Mouse (Mus musculus) urinary bladder, adult 18-20 months (tissue): Measurements from ENCODE around the gene Tsacc.
"Not testable (repeated sequence)": the region's sequence is repeated elsewhere in the genome, so short reads cannot be mapped to it uniquely, and the experiment has no call there.

Experiments used
- DNase-seq, 2 experiments: peaks; one replicate each; pipeline ENCODE4 v3.0.0; 2022; ENCODE audit warnings: low spot score in 2 of 2, mixed read lengths in 2 of 2

Tsacc gene

GRCm38 (mm10) chr3:88296561-88297318 is at the start of gene Tsacc, which contains the start of gene Cct3:
TSS of gene Tsacc (minus strand) at chr3:88296999.
TSS of gene Cct3 (plus strand) at chr3:88297116.
- DNase-seq: peak; percentile 83 to 94

GRCm38 (mm10) chr3:88339006-88339405 is 42.2 kb upstream of the Tsacc start:
- DNase-seq: no peak

- DNase-seq: no peak
These were observed 41.5 kb upstream of the Tsacc start for GRCm38 (mm10) chr3:88338316-88338715.

GRCm38 (mm10) chr3:88337367-88338020 is 40.7 kb upstream of the Tsacc start:
- DNase-seq: no peak

GRCm38 (mm10) chr3:88336058-88337013 is 39.5 kb upstream of the Tsacc start, which contains the start of the genes Tmem79 and Smg5:
TSS of gene Tmem79 (minus strand) at chr3:88336148.
TSS of gene Smg5 (plus strand) at chr3:88336260.
- peak; percentile 92 to 96 for DNase-seq

- DNase-seq: no peak
These were observed 38.7 kb upstream of the Tsacc start for GRCm38 (mm10) chr3:88335436-88336053.

- DNase-seq: no peak
These were observed 38.2 kb upstream of the Tsacc start for GRCm38 (mm10) chr3:88334902-88335435.

- DNase-seq: peak; percentile 52 to 59
These were observed 37.3 kb upstream of the Tsacc start for GRCm38 (mm10) chr3:88334029-88334658.

- DNase-seq: no peak
These were observed 34.5 kb upstream of the Tsacc start for GRCm38 (mm10) chr3:88331282-88331681.

- no peak for DNase-seq
These were observed 32.2 kb upstream of the Tsacc start for GRCm38 (mm10) chr3:88328956-88329355.

- peak; percentile 35 to 43 for DNase-seq
These were observed 28.2 kb upstream of the Tsacc start, which contains the start of gene Glmp for GRCm38 (mm10) chr3:88324951-88325405. TSS of gene Glmp (plus strand) at chr3:88325023.

GRCm38 (mm10) chr3:88299172-88299571 is 2.4 kb upstream of the Tsacc start:
- DNase-seq: no peak

GRCm38 (mm10) chr3:88297321-88297851 is 587 bp upstream of the Tsacc start:
- DNase-seq: no peak

GRCm38 (mm10) chr3:88296110-88296560 is 664 bp downstream of the Tsacc start:
- no peak for DNase-seq

GRCm38 (mm10) chr3:88295272-88295671 is 1.5 kb downstream of the Tsacc start:
- DNase-seq: not testable (repeated sequence)

GRCm38 (mm10) chr3:88291970-88292369 is 4.8 kb downstream of the Tsacc start:
- no peak for DNase-seq

- not testable (repeated sequence) for DNase-seq
These were observed 8.6 kb downstream of the Tsacc start for GRCm38 (mm10) chr3:88288133-88288713.

- DNase-seq: no peak
These were observed 9.7 kb downstream of the Tsacc start, which contains the start of gene Gm38392 for GRCm38 (mm10) chr3:88287110-88287509. TSS of gene Gm38392 (minus strand) at chr3:88287210.

- not testable (repeated sequence) for DNase-seq
These were observed 11.3 kb downstream of the Tsacc start for GRCm38 (mm10) chr3:88285565-88285895.
